Mouse (Mus musculus) cerebellum, postnatal 4 days (tissue): ENCODE results near the gene Ppm1n.
A peak's percentile ranks its signal among the peaks of the same experiment; 100 is the strongest.

Experiments
- DNase-seq, 2 experiments: peaks; one replicate each; pipeline ENCODE4 v3.0.0; 2022; ENCODE audit warnings: low spot score in 2 of 2, mixed read lengths in 1 of 2

The Ppm1n gene

GRCm38 (mm10) chr7:19307739-19308453 is 28.0 kb upstream of the Ppm1n start:
- peak in 1 of 2 experiments; percentile 64 for DNase-seq

- no peak for DNase-seq
Observed at GRCm38 (mm10) chr7:19306819-19307738, 27.2 kb upstream of the Ppm1n start.

- no peak for DNase-seq
Observed at GRCm38 (mm10) chr7:19305796-19306765, 26.2 kb upstream of the Ppm1n start.

GRCm38 (mm10) chr7:19305413-19305735 is 25.5 kb upstream of the Ppm1n start:
- no peak for DNase-seq

GRCm38 (mm10) chr7:19304501-19305412 is 24.9 kb upstream of the Ppm1n start:
- no peak for DNase-seq

GRCm38 (mm10) chr7:19303770-19304169 is 23.9 kb upstream of the Ppm1n start:
- peak in 1 of 2 experiments; percentile 81 for DNase-seq

GRCm38 (mm10) chr7:19303046-19303305 is 23.1 kb upstream of the Ppm1n start:
- no peak for DNase-seq

GRCm38 (mm10) chr7:19302264-19303045 is 22.6 kb upstream of the Ppm1n start:
- no peak for DNase-seq

GRCm38 (mm10) chr7:19301461-19302263 is 21.8 kb upstream of the Ppm1n start:
- no peak for DNase-seq

GRCm38 (mm10) chr7:19300501-19301421 is 20.9 kb upstream of the Ppm1n start:
- peak in 1 of 2 experiments; percentile 88 for DNase-seq

- DNase-seq: peak in 1 of 2 experiments; percentile 51
Observed at GRCm38 (mm10) chr7:19299194-19299593, 19.3 kb upstream of the Ppm1n start.

GRCm38 (mm10) chr7:19297794-19298193 is 17.9 kb upstream of the Ppm1n start:
- no peak for DNase-seq

GRCm38 (mm10) chr7:19297034-19297433 is 17.2 kb upstream of the Ppm1n start:
- no peak for DNase-seq

- DNase-seq: peak; percentile 98 to 99
Observed at GRCm38 (mm10) chr7:19295503-19296185, 15.8 kb upstream of the Ppm1n start.

GRCm38 (mm10) chr7:19290969-19291596 is 11.2 kb upstream of the Ppm1n start:
- peak in 1 of 2 experiments; percentile 20 for DNase-seq

GRCm38 (mm10) chr7:19284763-19285162 is 4.9 kb upstream of the Ppm1n start:
- DNase-seq: peak; percentile 60 to 79

GRCm38 (mm10) chr7:19283406-19283804 is 3.5 kb upstream of the Ppm1n start:
- no peak for DNase-seq
